Mouse (Mus musculus) MEL (cell line): ENCODE results near the gene Tgfbrap1.

ENCODE experiments used
- CHD1 ChIP-seq: IDR thresholded peaks from 2 replicates; pipeline ENCODE4 v1.6.1; 2012; ENCODE audit warnings: low read depth, mild to moderate bottlenecking, inconsistent platforms, low read length, improper control_type of control experiment
- CTCF ChIP-seq, 3 experiments: IDR thresholded peaks in 2 of 3; conservative IDR thresholded peaks in 1 of 3; 2 replicates each; pipeline ENCODE4 v1.5.1; 2011 to 2012; ENCODE audit warnings: low read length in 3 of 3, low read depth in 2 of 3, mild to moderate bottlenecking in 2 of 3, improper control_type of control experiment in 1 of 3, inconsistent platforms in 1 of 3, mixed read lengths in 1 of 3, moderate library complexity in 1 of 3; ENCODE audit not compliant: control insufficient read depth in 1 of 3, insufficient read depth in 1 of 3, poor library complexity in 1 of 3, severe bottlenecking in 1 of 3
- E2F4 ChIP-seq: IDR thresholded peaks from 2 replicates; pipeline ENCODE4 v1.6.1; 2011; ENCODE audit warnings: low read depth, low read length, improper control_type of control experiment, borderline replicate concordance
- EP300 ChIP-seq, 2 experiments: IDR thresholded peaks; 2 replicates each; pipeline ENCODE4 v1.6.1; 2011; ENCODE audit warnings: improper control_type of control experiment in 2 of 2, low read length in 2 of 2, low read depth in 1 of 2, mild to moderate bottlenecking in 1 of 2
- GATA1 ChIP-seq: IDR thresholded peaks from 2 replicates; pipeline ENCODE4 v1.6.1; 2011; ENCODE audit warnings: low read depth, low read length, improper control_type of control experiment
- KAT2A ChIP-seq: conservative IDR thresholded peaks from 2 replicates; pipeline ENCODE4 v1.6.1; 2012; ENCODE audit warnings: low read depth, low read length, improper control_type of control experiment, inconsistent platforms
- MAX ChIP-seq: IDR thresholded peaks from 2 replicates; pipeline ENCODE4 v1.6.1; 2011; ENCODE audit warnings: low read length, improper control_type of control experiment
- MEF2A ChIP-seq: IDR thresholded peaks from 2 replicates; pipeline ENCODE4 v1.6.1; 2014; ENCODE audit warnings: low read depth, mild to moderate bottlenecking, inconsistent platforms, low read length, improper control_type of control experiment; ENCODE audit not compliant: poor library complexity, insufficient replicate concordance, severe bottlenecking; ENCODE audit errors: extremely low read depth
- MYB ChIP-seq: IDR thresholded peaks from 2 replicates; pipeline ENCODE4 v1.6.1; 2011; ENCODE audit warnings: mild to moderate bottlenecking, low read depth, low read length, improper control_type of control experiment
- NRF1 ChIP-seq: IDR thresholded peaks from 2 replicates; pipeline ENCODE4 v1.6.1; 2014; ENCODE audit warnings: low read depth, mild to moderate bottlenecking, inconsistent platforms, low read length, improper control_type of control experiment, moderate library complexity; ENCODE audit not compliant: poor library complexity, insufficient read depth, severe bottlenecking
- POLR2AphosphoS5 ChIP-seq: IDR thresholded peaks from 2 replicates; pipeline ENCODE4 v1.6.1; 2012; ENCODE audit warnings: low read depth, borderline replicate concordance, mild to moderate bottlenecking, inconsistent platforms, low read length, moderate library complexity, mixed read lengths
- ZKSCAN1 ChIP-seq: IDR thresholded peaks from 2 replicates; pipeline ENCODE4 v1.6.1; 2012; ENCODE audit warnings: low read depth, mild to moderate bottlenecking, inconsistent platforms, low read length, improper control_type of control experiment, moderate library complexity
- ZNF384 ChIP-seq: IDR thresholded peaks from 2 replicates; pipeline ENCODE4 v1.6.1; 2012; ENCODE audit warnings: low read depth, mild to moderate bottlenecking, inconsistent platforms, low read length, improper control_type of control experiment

GRCm38 (mm10) chr1:43143791-43144190, 45.4 kb upstream of the Tgfbrap1 start:
- TF ChIP-seq GATA1 = no peak
- no peak for TF ChIP-seq MYB
- no peak for TF ChIP-seq ZKSCAN1
- no peak for TF ChIP-seq EP300 (IDR thresholded peaks at IDR 0.05; ENCODE audit: low read depth in 1 of 2, low read length in 2 of 2)
- TF ChIP-seq KAT2A = no peak
- no peak for TF ChIP-seq CTCF (IDR thresholded peaks at IDR 0.05 in 2 of 3, conservative IDR thresholded peaks at IDR 0.05 in 1 of 3; ENCODE audit: control insufficient read depth in 1 of 3, insufficient read depth in 1 of 3, low read depth in 2 of 3, low read length in 3 of 3, poor library complexity in 1 of 3, severe bottlenecking in 1 of 3)
- no peak for TF ChIP-seq E2F4
- TF ChIP-seq POLR2AphosphoS5 = no peak
- no peak for TF ChIP-seq CHD1
- TF ChIP-seq NRF1 = no peak
- TF ChIP-seq MAX = no peak
- TF ChIP-seq MEF2A = no peak
- TF ChIP-seq ZNF384 = no peak
